Mouse (Mus musculus) bone marrow macrophage, adult 2 months (primary cell): ENCODE data around the gene Serpinb1a.

Experiments
- CTCF ChIP-seq: IDR thresholded peaks from 2 replicates; pipeline ENCODE4 v1.5.1; 2012; ENCODE audit warnings: low read depth, mild to moderate bottlenecking, low read length, moderate library complexity
- POLR2A ChIP-seq: IDR thresholded peaks from 2 replicates; pipeline ENCODE4 v1.6.1; 2012; ENCODE audit warnings: mild to moderate bottlenecking, low read depth, low read length, borderline replicate concordance

GRCm38 (mm10) chr13:32823126-32823525 lies 27.9 kb downstream of the Serpinb1a start:
- no peak for TF ChIP-seq CTCF
- no peak for TF ChIP-seq POLR2A
